Mouse (Mus musculus): ENCODE results near the gene Il22ra2. TPM values are rescaled to one million over a fixed set of nuclear protein-coding genes. Genes with fewer than 3 reads are reported as not detected.

The Il22ra2 gene
- polyA plus RNA-seq (2012) = not detected in 2 replicates

DNA sequence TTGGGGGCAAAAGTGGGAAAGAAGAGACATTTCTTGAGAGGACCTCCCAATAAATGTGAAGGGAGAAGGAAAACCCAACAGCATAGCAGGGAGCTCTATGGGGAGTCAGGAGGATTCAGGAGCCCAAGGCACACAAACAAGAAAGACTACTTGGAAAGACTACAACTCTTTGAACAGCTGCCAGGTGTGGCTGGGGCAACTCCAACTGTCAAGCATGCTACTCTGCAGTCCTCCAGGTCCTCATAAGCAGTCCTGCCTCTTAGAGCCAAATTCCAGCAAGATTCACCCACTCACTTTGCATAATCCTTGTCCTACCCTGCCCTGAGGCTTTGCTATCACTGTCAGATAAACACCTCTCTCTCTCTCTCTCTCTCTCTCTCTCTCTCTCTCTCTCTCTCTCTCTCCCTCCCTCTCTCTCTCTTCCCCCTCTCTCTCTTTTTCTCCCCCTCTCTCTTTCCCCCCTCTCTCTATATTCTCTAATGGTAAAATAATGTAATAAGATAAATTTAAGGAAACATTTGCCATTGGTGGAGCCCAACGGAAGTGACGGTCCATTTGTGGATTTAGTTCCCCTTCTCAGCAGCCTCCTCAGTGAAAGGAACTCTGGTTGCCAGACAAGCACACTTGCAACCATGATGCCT, at the start of gene Il22ra2:
TSS of gene Il22ra2 (plus strand) at position 591 of the 641 bp plus-strand sequence.
- no peaks in the 10 kb centered on the region for H3K27me3 ChIP-seq (ENCODE audit: control insufficient read depth)
- no peaks in the 10 kb centered on the region for H3K4me1 ChIP-seq (ENCODE audit: control insufficient read depth)
- TF ChIP-seq GATA1 (IDR thresholded peaks at IDR 0.05; ENCODE audit: low read length) (no peak), TAL1 (IDR thresholded peaks at IDR 0.05; ENCODE audit: low read length) (no peak)
- no peaks in the 10 kb centered on the region for H3K9me3 ChIP-seq (ENCODE audit: control insufficient read depth, low read length)
- no peak within 1 kb of the TSS for H3K4me3 ChIP-seq (replicated peaks)
- no peaks in the 10 kb centered on the region for H3K36me3 ChIP-seq (ENCODE audit: control insufficient read depth)

DNA sequence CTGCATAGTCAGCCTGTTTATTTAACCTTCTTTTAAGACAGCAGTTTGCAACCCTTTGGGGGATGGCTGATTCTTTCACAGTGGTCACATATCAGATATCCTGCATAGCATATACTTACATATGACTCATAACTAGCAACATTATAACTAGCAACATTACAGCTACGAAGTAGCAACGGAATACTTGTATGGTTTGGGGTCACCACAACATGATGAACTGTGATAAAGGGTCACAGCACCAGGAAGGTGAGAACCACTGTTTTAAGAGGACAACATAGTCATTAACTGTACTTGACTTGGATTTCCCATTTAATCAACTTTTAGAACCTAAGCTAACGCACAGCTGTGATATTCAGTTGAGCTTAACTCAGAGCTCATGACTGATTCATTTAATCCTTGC, 44.2 kb upstream of the Il22ra2 start:
- Histone ChIP-seq H3K27me3 (ENCODE audit: control insufficient read depth) (no peaks in the 10 kb centered on the region), H3K9me3 (ENCODE audit: control insufficient read depth, low read length) (no peaks in the 10 kb centered on the region), H3K4me3 (replicated peaks) (no peak overlapping the region), H3K4me1 (ENCODE audit: control insufficient read depth) (peaks cover 5% of the 10 kb centered on the region), H3K36me3 (ENCODE audit: control insufficient read depth) (no peaks in the 10 kb centered on the region)
- TF ChIP-seq GATA1 (IDR thresholded peaks at IDR 0.05; ENCODE audit: low read length) = no peak
- TF ChIP-seq TAL1 (IDR thresholded peaks at IDR 0.05; ENCODE audit: low read length) = no peak

DNA sequence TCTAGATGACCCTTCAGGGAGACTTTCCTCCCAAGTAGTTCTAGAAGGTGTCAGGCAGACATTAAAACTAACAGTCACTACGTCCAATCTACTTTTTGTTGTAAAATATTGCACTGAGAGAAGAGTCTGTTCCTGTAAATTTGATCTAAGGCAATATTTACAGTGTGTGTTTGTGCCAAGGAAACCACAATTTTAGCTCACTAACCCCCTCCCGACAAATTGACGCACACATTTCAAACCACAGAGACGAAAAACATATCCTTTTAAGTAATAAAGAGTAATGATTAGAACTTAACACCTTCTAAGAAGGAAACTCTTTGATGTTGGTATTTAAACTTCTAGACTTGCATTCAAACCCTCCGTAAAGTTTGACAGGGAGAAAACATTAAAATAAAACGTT, 43.8 kb upstream of the Il22ra2 start:
- TF ChIP-seq GATA1 (IDR thresholded peaks at IDR 0.05; ENCODE audit: low read length) (no peak), TAL1 (IDR thresholded peaks at IDR 0.05; ENCODE audit: low read length) (no peak)
- Histone ChIP-seq H3K9me3 (ENCODE audit: control insufficient read depth, low read length) (no peaks in the 10 kb centered on the region), H3K36me3 (ENCODE audit: control insufficient read depth) (no peaks in the 10 kb centered on the region), H3K4me1 (ENCODE audit: control insufficient read depth) (peaks cover 8% of the 10 kb centered on the region), H3K27me3 (ENCODE audit: control insufficient read depth) (no peaks in the 10 kb centered on the region), H3K4me3 (replicated peaks) (no peak overlapping the region)

DNA sequence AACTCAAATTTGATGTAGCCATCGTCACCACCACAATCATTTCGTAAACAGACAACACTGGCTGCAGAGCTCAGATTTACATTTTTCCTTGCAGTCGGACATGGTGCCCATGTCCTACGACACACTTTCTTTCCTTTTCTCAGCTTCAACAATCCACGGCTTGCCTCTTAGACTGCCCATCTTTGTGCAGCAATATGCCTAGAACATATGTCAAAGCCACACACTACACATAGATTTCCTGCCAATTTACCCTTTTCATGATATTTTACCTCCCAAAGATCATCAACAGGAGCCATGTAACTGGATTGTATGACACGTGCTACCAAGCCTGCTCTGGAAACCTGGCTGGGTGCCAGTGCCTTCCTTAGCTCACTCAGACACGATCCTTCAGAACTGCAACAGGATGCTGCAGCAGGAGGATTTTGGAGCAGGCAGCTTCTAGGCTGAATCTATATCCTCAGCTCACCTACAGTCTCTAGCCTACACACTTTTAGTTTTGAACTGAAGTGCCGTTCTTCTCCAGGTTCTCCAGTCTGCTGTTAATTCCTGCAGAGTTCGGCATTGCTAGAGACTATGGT, 43.3 kb upstream of the Il22ra2 start:
- Histone ChIP-seq H3K9me3 (ENCODE audit: control insufficient read depth, low read length) (no peaks in the 10 kb centered on the region), H3K4me1 (ENCODE audit: control insufficient read depth) (peaks cover 10% of the 10 kb centered on the region), H3K27me3 (ENCODE audit: control insufficient read depth) (no peaks in the 10 kb centered on the region), H3K36me3 (ENCODE audit: control insufficient read depth) (no peaks in the 10 kb centered on the region), H3K4me3 (replicated peaks) (no peak overlapping the region)
- TF ChIP-seq GATA1 (IDR thresholded peaks at IDR 0.05; ENCODE audit: low read length) = no peak
- no peak for TF ChIP-seq TAL1 (IDR thresholded peaks at IDR 0.05; ENCODE audit: low read length)

DNA sequence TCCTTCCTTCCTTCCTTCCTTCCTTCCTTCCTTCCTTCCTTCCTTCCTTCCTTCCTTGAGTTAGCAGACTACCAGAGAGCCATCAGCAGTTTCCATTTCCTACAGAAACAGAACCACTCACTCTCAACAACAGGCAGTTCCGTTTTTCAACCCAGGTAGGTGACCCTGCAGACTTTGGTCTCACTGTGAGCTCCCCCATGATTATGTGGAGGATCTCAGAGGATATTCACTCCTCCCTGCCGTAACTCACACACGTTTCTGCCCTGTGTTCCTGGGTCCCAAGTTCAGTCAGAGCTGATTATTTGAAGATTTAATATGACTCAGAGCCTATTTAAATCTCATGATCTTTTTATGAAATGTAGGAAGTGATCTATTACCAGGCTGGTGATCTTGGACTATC, 41.1 kb upstream of the Il22ra2 start:
- H3K9me3 ChIP-seq (ENCODE audit: control insufficient read depth, low read length) = no peaks in the 10 kb centered on the region
- no peak for TF ChIP-seq GATA1 (IDR thresholded peaks at IDR 0.05; ENCODE audit: low read length)
- no peak for TF ChIP-seq TAL1 (IDR thresholded peaks at IDR 0.05; ENCODE audit: low read length)
- no peaks in the 10 kb centered on the region for H3K27me3 ChIP-seq (ENCODE audit: control insufficient read depth)
- H3K4me1 ChIP-seq (ENCODE audit: control insufficient read depth) = peaks cover 20% of the 10 kb centered on the region
- H3K4me3 ChIP-seq (replicated peaks) = no peak overlapping the region
- no peaks in the 10 kb centered on the region for H3K36me3 ChIP-seq (ENCODE audit: control insufficient read depth)

DNA sequence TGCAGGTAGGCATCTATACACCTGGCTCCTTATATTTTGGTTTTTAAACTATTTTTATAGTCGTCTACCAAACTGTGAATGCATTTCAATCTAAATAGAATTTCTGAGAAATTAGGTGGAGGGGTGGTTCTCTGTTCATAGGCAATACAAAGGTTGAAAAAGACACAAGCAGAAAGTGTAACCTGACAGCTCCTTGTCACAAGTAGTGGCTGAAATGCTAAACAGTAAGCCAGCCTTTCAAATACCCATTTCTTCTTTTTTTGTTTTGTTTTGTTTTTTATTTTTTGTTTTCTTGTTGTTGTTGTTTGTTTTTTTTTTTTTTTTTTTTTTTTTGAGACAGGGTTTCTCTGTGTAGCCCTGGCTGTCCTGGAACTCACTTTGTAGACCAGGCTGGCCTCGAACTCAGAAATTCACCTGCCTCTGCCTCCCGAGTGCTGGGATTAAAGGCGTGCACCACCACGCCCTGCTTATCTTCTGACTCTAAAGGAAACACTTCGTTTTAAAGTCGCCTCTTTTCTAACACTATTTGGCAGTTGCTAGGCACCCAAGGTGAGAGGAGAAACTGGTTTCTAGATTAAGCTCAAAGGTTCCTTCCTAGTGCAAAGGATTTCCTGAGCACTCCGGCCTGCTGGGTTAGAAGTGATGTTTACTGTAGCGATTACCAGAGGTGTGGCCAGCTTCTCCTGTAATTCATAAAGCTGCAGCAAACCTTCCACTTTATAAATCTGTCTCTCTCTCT, 39.8 kb upstream of the Il22ra2 start:
- TF ChIP-seq GATA1 (IDR thresholded peaks at IDR 0.05; ENCODE audit: low read length) (no peak), TAL1 (IDR thresholded peaks at IDR 0.05; ENCODE audit: low read length) (no peak)
- Histone ChIP-seq H3K4me1 (ENCODE audit: control insufficient read depth) (peaks cover 22% of the 10 kb centered on the region), H3K27me3 (ENCODE audit: control insufficient read depth) (no peaks in the 10 kb centered on the region), H3K9me3 (ENCODE audit: control insufficient read depth, low read length) (no peaks in the 10 kb centered on the region), H3K36me3 (ENCODE audit: control insufficient read depth) (no peaks in the 10 kb centered on the region), H3K4me3 (replicated peaks) (no peak overlapping the region)

DNA sequence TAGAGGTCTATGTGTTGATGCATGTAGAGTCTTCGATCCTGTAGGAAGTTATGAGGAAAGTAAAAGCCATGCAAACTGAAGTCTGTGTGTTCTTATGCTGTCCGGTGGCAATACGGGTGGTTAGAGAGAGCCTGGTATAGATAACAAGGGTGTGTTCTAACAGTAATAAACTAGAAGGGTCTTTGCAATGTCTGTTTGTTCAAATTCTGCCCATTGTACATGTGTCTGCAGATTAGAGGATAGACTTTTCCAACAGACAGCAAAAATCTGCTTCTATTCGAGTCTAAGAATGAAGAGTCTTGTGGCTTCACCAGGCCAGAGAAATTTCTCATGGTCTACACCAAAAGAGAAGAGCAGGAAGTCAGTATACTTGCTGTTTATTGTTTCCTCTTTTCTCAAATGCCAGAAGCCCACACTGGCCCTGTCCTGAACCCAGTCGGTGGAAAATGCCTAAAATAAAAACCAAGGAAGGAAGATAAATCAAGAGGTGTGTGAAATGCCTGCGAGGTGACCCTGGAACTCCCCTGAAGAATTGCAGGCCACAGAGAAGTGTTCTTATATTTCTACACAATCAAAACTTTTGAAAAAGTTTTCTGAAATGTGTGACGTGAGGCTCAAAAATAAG, 38.9 kb upstream of the Il22ra2 start:
- Histone ChIP-seq H3K9me3 (ENCODE audit: control insufficient read depth, low read length) (no peaks in the 10 kb centered on the region), H3K4me3 (replicated peaks) (no peak overlapping the region), H3K36me3 (ENCODE audit: control insufficient read depth) (no peaks in the 10 kb centered on the region), H3K4me1 (ENCODE audit: control insufficient read depth) (peaks cover 22% of the 10 kb centered on the region), H3K27me3 (ENCODE audit: control insufficient read depth) (no peaks in the 10 kb centered on the region)
- TF ChIP-seq TAL1 (IDR thresholded peaks at IDR 0.05; ENCODE audit: low read length) = no peak
- TF ChIP-seq GATA1 (IDR thresholded peaks at IDR 0.05; ENCODE audit: low read length) = no peak

DNA sequence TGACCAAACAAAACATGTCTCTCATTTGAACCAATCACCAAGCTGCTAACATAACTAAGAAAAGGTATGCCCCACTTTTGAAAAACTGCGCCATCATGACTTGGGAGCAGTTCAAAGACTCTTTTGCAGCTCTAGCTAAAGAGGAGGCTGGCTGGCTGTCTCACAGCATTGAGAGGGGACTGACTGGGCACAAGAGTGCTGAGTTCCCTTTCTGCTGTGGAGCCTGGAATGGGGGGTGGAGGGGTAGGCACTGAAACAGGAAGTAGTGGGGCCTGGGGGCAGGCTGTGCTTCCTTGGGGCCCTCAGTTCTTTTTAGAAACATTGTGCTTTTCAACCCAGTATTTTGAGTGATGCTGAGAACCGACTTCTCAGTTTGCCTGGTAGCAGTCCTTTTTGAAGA, 37.7 kb upstream of the Il22ra2 start:
- Histone ChIP-seq H3K4me1 (ENCODE audit: control insufficient read depth) (peaks cover 22% of the 10 kb centered on the region), H3K27me3 (ENCODE audit: control insufficient read depth) (no peaks in the 10 kb centered on the region), H3K36me3 (ENCODE audit: control insufficient read depth) (no peaks in the 10 kb centered on the region), H3K4me3 (replicated peaks) (no peak overlapping the region), H3K9me3 (ENCODE audit: control insufficient read depth, low read length) (no peaks in the 10 kb centered on the region)
- TF ChIP-seq GATA1 (IDR thresholded peaks at IDR 0.05; ENCODE audit: low read length) = no peak
- no peak for TF ChIP-seq TAL1 (IDR thresholded peaks at IDR 0.05; ENCODE audit: low read length)

DNA sequence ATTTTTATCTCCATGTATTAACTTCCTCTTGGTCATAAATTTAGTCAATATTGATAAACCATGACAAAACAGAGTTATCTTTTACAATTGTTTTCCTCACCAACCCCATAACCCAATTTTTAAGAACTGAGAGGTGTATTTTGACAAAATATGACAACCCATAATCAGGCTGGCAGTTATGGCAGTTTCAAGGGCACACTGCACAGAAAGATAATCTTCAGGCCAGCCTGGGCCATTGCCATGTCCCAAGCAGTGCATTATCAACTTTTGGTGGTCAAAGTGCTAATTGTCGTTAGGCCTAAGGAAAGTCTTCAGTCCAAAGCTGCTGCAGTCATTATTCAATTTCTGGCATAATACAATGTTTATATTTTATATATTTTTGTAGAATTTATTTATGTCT, 37.0 kb upstream of the Il22ra2 start:
- Histone ChIP-seq H3K4me3 (replicated peaks) (no peak overlapping the region), H3K36me3 (ENCODE audit: control insufficient read depth) (no peaks in the 10 kb centered on the region), H3K27me3 (ENCODE audit: control insufficient read depth) (no peaks in the 10 kb centered on the region), H3K4me1 (ENCODE audit: control insufficient read depth) (peaks cover 27% of the 10 kb centered on the region), H3K9me3 (ENCODE audit: control insufficient read depth, low read length) (no peaks in the 10 kb centered on the region)
- TF ChIP-seq GATA1 (IDR thresholded peaks at IDR 0.05; ENCODE audit: low read length) (no peak), TAL1 (IDR thresholded peaks at IDR 0.05; ENCODE audit: low read length) (no peak)

All from erythroblast, embryonic 14.5 days (primary cell).